ENCODE assay signal across 31 mouse cellular contexts in the genomic region with DNA sequence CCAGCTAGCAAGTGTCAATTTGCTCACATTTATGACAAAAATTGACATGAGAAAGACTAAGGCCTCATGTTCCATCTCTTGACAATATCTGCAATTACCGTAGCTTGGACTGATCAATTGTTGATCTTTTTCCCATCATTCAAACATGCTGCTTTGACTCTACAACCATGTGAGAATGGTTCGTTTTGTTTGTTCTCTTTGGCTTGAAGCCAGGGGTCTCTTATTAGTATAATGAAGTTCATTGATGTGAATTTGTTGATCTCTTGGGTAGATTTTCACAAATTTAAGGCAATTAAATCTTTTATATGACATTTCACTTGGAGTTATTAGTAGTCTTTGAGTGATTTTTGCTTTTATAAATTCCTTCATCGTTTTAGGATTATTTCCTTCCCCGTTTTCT.
"Had no signal": no experiment of that assay in that cellular context is flagged by ENCODE, and none has a peak within 500 bp of the region (broad histone marks: within the 10 kb centered on the region; RNA-seq: fewer than 3 reads in every experiment).

No protein-coding gene starts in this region.

- H3K9me3 ChIP-seq: limb, embryonic 10.5 days; limb, embryonic 12.5 days; limb, embryonic 13.5 days; limb, embryonic 15.5 days; liver, embryonic 12.5 days; liver, embryonic 13.5 days; liver, embryonic 15.5 days; lung, embryonic 15.5 days; megakaryocyte, embryonic 14.5 days; midbrain, embryonic 10.5 days; midbrain, embryonic 12.5 days; midbrain, embryonic 13.5 days; midbrain, embryonic 15.5 days had no signal

- H3K4me2 ChIP-seq: limb, embryonic 12.5 days; limb, embryonic 13.5 days; limb, embryonic 15.5 days; liver, embryonic 11.5 days; liver, embryonic 12.5 days; liver, embryonic 13.5 days; liver, embryonic 15.5 days; lung, embryonic 14.5 days; lung, embryonic 15.5 days; midbrain, embryonic 11.5 days; midbrain, embryonic 12.5 days; midbrain, embryonic 13.5 days; midbrain, embryonic 15.5 days had no signal

- H3K4me3 ChIP-seq: left cerebral cortex, adult 2 months; limb, embryonic 10.5 days; limb, embryonic 12.5 days; limb, embryonic 13.5 days; limb, embryonic 15.5 days; liver, embryonic 12.5 days; liver, embryonic 13.5 days; liver, embryonic 15.5 days; lung, embryonic 15.5 days; megakaryocyte, embryonic 14.5 days; midbrain, embryonic 10.5 days; midbrain, embryonic 12.5 days; midbrain, embryonic 13.5 days; midbrain, embryonic 15.5 days; myocyte had no signal

- H3K27me3 ChIP-seq: limb, embryonic 12.5 days; limb, embryonic 13.5 days; limb, embryonic 15.5 days; liver, embryonic 12.5 days; liver, embryonic 13.5 days; liver, embryonic 15.5 days; lung, embryonic 15.5 days; megakaryocyte, embryonic 14.5 days; midbrain, embryonic 12.5 days; midbrain, embryonic 13.5 days; midbrain, embryonic 15.5 days had no signal

- ATAC-seq: liver, embryonic 12.5 days; liver, postnatal 0 days; lung, postnatal 0 days; midbrain, embryonic 13.5 days; midbrain, embryonic 15.5 days; midbrain, embryonic 16.5 days had no signal

- H3K9ac ChIP-seq: limb, embryonic 12.5 days; limb, embryonic 13.5 days; limb, embryonic 15.5 days; liver, embryonic 12.5 days; liver, embryonic 13.5 days; liver, embryonic 14.5 days; liver, embryonic 15.5 days; liver, postnatal 0 days; lung, embryonic 14.5 days; lung, embryonic 15.5 days; midbrain, embryonic 12.5 days; midbrain, embryonic 13.5 days; midbrain, embryonic 15.5 days had no signal

- DNase-seq: left cerebral cortex, postnatal 4 days; liver; liver, embryonic 13.5 days; liver, postnatal 0 days; lung, adult 18-20 months; lung, adult 2 months; lung, embryonic 14.5 days; lung, postnatal 10 days; lung, postnatal 14 days; lung, postnatal 36 days; lung, postnatal 4 days; midbrain, embryonic 14.5 days had no signal

- H3K36me3 ChIP-seq: limb, embryonic 10.5 days; limb, embryonic 12.5 days; limb, embryonic 13.5 days; limb, embryonic 15.5 days; liver, embryonic 12.5 days; liver, embryonic 13.5 days; liver, embryonic 15.5 days; lung, embryonic 15.5 days; midbrain, embryonic 10.5 days; midbrain, embryonic 12.5 days; midbrain, embryonic 13.5 days; midbrain, embryonic 15.5 days had no signal

- H3K27ac ChIP-seq: left cerebral cortex, adult 2 months; limb, embryonic 10.5 days; limb, embryonic 12.5 days; limb, embryonic 13.5 days; limb, embryonic 15.5 days; liver, embryonic 12.5 days; liver, embryonic 13.5 days; liver, embryonic 14.5 days; liver, embryonic 15.5 days; lung, embryonic 15.5 days; midbrain, embryonic 10.5 days; midbrain, embryonic 12.5 days; midbrain, embryonic 13.5 days; midbrain, embryonic 15.5 days had no signal

- H3K4me1 ChIP-seq: liver, embryonic 12.5 days; liver, embryonic 13.5 days; liver, embryonic 15.5 days; midbrain, embryonic 15.5 days had no signal
